Mouse (Mus musculus) right cerebral cortex, postnatal 36 days (tissue): ENCODE data around the gene Izumo4.
A peak's percentile ranks its signal among the peaks of the same experiment; 100 is the strongest.

Experiments
- DNase-seq, 2 experiments: peaks; one replicate each; pipeline ENCODE4 v3.0.0; 2022; ENCODE audit warnings: low spot score in 2 of 2, mixed read lengths in 1 of 2

Izumo4 gene

DNA sequence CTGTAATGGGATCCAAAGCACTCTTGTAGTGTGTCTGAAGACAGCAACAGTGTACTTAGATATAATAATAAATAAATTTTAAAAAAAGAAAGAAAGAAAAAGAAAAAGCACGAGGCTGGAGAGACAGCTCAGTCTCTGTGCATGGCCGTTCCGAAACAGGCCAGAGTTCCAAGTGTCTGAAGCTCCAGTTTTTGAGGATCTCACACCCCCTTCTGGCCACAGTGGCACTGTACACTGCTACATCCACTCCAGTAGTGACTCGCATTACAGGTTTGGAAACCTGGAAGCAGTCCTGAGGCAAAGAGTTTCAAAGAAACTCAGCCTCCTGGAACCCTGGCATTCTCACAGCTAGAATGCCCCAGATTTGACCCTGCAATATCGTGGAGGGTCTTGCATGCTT, 14.1 kb upstream of the Izumo4 start:
- DNase-seq: peak in 1 of 2 experiments; percentile 45

DNA sequence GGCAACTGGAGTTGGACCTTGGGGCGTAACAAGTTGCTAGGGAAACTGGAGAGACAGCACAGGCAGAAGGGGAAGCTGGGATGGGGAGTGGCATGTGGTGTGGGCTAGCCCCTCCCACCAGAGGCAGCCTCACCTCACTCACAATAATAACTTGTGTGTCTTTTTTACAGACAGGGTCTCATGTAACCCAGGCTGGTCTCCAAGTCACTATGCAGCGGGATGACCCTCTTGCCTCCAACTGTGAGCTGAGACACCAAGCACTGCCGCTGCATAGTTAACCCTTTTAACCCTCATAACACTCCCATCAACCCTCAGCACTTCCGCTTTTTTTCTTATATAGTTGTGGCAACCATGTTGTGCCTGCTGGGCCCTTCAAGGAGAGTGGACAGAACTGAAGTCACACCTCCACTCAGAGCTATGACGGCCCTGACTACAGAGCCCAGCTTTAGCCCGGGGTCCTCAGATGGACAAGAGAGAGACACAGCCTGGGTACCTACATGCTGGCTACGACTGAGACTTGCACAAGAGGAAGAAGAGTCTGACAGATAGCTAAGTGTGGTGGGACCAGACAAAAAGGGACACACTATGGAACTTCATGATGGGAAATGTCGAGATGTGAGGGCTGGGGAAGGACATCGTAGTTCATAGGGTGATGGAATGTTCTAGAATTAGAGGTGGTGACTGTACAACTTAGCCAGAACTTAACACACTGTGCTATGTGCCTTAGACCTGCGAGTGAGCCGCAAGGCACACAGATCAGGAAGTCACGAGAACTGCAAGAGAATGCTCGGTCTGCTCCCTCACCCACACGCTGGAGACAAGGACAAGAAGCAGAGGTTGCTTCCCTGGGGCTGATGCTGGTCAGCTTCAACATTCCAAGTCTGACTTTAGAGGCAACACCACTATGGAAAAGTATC, 9.5 kb upstream of the Izumo4 start:
- no peak for DNase-seq

DNA sequence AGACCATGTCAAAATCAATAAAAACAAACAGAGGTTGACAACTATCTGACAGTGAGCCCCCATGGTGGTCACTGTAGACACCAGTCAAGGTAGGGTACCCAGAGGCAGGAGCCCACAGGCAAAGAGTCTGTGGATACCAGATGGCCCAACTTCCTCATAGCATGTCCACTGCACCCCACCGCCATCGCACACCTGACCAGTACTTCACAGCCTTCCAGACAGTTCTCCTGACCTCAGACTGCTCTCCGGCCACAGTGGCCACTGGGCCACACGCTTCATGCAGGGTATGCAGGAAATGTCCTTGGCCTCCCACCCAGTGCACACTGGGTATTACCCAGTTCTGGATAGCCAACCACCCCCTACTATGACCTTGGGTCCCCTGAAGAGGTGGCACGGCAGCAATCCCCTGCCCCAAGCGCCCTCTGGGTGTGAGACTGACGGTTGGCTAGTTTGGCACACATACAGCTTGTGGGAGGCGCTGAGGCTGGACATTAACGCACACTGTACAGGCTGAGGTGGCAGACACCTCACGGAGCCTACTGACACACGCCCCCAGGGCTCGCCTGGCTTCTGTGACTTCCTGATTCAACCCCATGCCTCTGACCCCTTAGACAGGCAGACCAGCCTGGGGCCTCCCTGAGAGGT, 8.5 kb upstream of the Izumo4 start:
- DNase-seq: no peak

DNA sequence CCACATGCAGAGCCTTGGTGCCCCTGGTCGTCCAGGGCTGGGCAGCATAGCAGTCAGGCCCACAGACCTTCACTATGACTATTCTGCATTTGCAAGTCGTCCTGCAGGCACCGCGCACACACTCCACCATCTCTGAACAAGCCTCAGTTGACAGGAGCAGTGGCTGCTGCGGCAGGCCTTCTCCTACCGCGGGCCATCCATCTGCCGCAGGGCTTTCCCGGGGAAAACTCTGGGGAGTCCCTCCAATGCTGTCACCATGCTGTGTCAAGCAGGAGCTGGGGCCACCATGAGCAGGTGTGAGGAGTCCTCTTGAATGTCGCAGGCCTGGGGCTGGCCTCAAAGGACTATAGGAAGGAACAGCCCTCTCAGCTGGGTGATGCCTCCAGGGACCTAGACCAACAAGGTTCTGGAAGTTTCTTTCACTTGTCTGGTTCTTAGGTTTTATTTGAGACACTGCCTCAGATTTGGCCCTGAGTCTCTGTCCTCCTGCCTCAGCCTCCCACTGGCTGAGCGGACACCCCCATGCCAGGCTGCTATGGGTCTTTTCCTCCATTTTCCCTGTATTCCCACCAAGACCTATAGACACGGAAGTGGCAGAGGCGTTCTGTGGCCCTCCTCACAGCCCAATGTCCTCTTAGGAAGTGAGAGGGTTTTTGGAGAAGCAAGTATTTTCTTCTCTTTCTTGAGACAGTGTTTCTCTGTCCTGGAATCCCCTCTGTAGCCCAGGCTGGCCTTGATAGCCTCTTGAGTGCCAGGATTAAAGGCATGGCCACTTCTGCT, 7.6 kb upstream of the Izumo4 start:
- DNase-seq: no peak

DNA sequence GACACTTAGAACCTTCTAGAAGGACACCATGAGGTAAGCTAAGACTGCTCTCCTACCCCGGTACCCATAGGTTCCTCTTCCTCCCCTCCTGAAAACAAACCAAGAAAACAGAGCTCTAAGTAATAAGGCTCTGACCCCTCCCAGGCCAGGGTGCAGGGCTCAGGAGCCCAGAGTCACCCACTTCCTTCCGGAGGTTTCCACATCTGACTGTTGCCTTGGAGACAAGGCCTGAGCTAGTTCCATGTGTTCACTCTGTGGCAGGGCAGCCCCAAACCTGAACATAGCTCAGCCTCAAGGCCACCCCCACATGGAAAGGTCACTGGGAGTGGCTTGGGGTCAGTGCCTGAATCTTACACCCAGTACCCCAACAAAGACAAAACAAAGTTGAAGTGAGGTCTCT, 6.8 kb upstream of the Izumo4 start:
- DNase-seq: no peak

DNA sequence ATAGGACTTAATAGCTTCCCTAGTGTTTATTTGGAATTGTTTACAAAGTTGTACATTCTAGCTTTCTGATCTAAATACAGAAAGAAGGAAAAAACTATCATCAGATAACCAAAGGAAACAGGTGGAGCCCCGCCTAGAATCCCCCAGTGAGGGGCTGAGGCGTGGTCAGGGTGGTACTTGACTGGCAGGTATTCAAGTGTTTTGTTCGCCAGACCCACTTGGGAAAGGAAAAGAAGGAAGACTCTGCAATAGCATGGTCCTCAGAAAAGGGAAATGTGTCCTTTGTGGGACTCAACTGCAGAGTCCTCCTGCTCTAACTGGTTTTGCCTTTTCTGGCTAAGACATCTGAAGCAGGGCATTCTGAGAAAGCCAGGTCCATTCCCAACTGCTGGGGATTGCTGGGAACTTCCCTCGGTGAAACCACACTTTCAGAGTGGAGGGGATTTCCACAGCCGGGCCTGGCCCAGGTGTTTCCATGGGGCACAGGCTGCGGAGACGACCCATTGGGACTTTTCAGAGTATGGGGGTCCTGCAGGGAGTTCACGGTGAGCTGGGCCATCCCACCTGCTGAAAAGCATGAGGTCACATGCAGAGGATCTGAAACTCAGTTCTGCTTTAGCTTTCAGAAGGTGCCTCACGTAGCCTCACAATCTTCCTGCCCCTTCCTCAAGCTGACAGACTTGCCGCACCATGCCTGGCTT, 6.0 kb upstream of the Izumo4 start:
- no peak for DNase-seq

DNA sequence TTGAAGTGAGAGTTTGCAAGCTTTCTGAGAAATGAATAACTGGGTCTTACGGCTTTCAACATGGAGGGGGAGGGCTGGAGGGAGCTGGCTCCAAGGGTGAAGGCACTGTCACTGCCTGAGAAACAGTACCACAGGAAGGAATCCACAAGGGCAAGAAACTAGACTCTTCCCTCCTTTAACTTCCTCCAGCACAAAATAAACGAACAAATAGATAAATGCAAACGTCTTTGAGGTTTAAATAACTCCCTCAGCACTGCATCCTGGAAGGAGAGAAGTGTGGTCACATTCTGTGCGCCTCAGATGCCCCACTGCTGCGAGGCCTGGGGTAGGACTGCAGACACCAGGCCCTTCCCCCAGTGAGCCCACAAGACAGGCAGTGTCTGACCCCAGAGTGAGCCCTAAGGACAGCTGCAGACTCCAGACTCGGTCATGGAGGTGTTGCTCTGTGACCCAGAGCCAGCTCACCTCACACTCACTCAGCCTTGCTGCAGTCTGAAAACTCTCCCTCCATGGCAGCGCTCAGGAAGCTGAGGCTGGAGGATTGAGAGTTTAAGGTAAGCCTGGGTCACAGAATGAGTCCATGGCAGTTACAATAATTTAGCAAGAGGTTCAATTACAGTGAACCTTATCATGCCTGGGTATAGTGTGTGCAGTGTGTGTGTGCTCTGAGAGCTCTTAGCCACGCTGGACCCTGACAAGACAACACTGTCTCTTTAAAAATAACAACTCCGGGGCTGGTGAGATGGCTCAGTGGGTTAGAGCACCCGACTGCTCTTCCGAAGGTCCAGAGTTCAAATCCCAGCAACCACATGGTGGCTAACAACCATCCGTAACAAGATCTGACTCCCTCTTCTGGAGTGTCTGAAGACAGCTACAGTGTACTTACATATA, 5.2 kb upstream of the Izumo4 start:
- no peak for DNase-seq

DNA sequence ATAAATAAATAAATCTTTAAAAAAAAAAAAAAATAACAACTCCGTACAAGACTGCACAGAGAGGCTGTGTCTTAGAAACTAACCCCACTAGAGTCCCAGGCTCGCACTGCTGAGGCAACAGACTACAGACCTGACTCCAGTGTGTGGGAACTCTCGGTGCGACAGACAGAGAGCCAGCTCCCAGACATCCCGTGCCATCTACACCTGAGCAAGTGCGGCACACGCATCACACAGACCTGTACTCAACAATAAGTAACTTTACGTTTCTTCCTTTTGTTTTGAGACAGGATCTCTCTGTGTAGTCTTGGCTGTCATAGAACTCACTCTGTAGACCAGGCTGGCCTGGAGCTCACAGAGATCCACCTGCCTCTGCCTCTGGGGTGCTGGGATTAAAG, 4.6 kb upstream of the Izumo4 start:
- no peak for DNase-seq

DNA sequence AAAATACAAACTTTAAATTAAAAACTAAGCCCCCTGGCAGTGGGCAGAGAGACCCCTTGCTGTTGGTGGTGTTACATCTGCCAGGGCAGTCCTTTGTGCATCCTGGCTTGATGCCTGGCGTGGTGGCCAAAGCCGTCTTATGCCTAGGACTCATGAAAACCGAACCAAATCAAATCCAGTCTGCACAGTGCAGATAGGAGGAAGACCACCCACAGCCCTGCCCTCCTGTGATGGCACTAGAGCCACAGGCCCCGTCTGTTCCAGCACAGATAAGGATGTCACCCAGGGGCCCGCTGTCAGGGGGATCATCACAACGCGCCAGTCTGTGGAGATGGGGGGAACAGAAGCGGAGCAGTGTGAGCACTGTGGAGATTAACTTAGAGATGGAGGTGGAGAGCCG, 4.2 kb upstream of the Izumo4 start:
- DNase-seq: no peak

DNA sequence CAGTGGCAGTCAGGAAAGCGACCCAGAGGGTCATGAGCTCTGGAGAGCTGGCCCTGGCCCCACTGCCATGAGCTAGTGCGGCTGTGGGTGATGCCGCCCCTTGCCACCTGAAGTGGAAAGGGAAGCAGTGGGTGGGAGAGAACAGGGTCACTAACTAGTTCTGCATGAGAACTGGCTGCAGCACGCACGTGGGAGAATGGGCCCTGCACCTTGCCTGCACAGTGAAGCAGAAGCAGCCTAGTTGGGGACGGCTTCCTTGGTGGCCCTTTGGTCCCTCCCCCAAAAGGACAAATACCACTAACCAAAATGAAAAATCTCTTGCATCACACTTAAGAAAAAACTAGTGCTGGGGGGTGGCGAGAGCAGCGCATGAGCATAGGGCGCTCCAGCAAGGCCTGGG, 3.4 kb upstream of the Izumo4 start:
- DNase-seq: no peak

DNA sequence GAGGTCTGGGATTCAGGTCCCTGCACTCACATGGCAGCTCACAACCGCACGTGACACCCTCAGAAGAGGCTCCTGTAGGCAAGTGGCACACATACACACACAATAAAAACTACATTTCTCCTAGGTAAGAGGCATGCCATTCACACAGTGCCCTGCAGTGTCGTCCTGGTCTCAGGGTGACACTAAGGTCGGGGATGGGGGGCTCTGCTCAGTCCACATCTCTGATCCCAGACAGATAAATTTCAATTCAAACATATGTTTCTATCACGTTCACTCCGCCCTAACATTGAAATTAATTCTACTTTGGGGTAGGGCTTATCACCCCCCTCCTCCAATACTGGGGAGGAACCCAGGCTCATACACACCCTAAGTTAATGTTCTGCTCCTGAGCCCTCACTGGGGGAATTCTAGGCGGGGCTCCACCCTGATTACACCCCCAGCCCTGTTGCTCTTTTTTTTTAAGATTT, 1.9 kb upstream of the Izumo4 start:
- DNase-seq: no peak

DNA sequence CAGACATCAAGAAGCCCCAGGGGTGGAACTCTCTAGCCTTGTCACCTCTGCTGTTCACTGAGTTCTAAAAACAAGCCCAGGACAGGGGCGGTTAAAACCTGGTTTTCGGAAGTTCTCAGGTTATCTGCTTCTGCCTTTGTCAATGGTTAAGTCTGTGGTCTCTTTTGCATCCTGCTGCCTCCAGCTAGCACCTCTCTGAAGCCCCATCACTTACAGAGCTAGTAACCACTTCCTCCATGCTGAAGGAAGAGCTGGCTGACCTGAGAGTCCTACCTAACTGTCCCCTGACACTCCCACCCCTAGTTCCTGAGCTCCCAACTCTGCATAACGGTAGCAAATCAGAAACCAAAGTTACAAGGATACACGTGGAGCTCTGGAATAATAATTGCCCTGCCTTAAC, 1.3 kb upstream of the Izumo4 start:
- no peak for DNase-seq

DNA sequence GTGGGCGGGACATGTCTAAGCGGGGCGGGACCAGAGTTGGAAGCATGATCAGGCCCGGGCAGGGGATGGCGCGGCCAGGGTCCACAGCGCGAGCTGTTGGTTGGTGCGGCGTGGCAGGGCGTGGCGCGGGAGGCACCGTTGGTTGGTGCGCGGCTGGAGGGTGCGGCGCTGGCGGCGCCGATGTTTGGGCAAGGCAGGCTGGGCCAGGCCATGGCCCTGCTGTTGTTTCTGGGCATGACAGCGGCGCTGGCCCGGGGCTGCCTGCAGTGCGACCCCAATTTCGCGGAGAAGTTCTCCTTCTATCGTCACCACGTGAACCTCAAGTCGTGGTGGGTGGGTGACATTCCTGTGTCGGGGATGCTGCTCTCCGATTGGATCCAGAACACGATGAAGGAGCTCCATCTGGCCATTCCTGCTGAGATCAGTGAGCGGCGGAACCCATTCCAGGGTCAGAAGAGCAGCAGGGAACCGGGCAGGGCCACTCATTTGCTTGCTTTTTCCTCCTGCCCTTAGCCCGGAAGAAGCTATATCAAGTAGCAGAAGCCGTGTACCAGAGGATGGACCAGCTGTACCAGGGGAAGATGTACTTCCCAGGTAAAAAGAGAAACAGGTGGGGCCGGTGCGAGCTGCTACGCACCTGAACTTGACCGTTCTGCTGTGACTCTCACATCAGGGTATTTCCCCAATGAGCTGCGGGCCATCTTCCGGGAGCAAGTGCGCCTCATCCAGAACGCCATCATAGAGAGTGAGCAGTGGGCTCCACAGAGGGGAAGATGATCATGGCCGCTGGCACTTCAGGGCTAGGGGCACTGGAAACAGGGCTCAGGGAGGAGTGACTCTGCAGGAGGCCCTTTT, 779 bp downstream of the Izumo4 start:
- DNase-seq: peak; percentile 94 to 96

DNA sequence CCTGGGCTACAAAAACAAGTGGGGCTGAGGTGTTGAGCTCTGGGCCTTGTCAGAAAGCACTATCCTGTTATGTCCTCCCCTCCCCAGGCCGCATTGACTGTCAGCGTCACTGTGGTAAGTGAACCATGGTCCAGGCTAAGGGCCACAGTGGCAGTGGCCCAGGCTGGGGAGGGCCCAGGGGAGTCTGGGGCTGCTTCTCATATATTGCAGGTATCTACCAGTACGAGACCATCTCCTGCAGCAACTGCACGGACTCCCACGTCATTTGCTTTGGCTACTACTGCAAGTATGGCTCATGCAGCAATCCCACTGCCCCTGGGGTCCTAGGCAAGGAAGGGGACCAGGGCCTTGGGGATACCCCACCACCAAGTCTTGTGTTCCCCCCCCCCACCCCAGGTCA, 1.7 kb downstream of the Izumo4 start:
- DNase-seq: no peak

DNA sequence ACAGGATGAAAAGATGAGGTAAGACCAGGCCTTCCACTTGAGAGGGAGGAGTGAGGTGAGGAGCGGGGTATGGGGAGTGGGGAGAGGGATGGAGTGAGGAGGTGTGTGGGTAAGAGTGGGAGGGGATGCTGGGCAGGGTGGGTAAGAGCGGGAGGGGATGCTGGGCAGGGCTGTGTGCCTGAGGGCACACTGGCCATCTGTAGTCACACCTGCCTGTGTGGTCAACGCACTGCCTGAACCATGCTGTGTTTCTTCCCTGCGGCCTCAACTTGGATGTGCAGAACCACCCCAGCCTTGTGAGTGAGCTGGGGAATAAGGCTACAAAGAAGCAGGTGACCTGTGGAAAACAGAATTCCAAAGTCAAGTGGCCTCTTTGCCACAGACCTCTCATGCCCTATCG, 2.4 kb downstream of the Izumo4 start:
- DNase-seq: no peak

DNA sequence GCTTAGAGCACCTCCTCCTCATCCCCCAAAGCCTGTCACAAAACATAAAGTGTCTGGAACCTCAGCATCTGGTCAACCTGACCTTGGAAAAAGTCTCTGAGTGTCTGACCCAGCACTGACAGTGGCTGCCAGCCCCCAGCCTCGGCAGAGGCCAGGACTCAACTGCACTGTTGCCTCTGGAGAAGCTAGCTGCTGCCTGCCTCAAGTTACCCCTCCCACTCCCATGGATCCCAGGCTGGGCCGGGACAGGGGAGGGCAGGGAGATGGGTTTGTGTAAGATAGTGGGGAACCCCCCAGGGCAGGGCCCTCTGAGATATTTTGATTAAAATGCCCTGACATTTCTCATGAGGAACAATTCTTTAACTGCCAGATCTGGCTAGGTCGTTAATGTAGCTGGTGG, 3.0 kb downstream of the Izumo4 start:
- no peak for DNase-seq

DNA sequence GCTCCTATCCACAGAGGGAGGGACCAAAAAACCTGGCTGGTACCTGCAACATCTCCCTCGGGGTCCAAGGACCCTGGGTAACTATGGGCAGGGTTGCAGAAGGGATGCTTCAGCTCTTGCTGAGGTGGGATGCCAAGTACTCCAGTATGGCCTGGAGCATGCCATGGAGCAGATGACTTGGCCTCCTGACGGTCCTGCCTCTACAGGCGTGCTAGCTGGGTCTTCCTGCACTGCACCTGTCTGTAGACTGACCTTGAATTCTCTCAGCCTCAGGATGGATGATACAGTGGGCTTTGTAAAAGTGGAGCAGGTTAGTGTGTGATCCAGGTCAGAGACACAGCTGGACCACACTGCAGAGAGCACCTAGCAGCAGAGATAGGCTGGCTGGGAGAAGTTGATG, 3.5 kb downstream of the Izumo4 start:
- no peak for DNase-seq

DNA sequence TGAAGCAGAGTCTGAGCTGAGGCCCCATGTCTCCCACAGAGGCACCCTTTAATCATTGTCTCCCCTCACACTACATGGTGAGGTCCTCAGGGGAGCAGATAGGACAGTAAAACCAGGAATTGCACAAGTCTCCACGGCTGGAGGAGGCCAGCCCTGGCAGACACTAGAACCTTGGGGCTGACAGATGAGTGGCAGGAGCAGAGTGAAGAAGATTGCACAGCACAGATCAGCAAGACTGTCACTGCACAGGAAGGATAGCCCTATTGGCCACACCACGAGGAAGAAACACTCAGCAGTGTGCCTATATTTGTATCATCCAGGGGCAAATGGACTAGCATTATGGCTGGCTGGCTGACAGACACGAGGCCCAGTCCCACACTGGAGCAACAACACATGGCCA, 8.8 kb downstream of the Izumo4 start:
- DNase-seq: no peak

DNA sequence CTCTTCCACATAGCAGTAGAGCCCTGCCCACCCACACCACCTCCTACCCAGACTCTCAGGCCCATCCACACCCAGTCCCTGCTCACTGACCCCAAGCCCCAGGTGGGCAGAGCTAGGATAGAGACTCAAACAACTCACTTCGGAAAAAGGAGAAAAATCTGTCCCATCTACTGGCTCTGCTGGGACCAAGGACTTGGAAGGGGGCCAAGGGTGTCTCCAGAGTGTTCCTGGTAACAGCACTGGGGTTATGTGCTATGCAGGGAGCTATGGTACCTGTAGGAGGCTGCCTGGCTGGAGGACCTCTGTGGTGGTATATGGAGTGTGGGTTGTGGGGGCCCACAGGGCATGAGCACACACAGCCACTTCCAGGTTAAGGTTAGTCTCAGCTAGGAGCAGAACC, 15.3 kb downstream of the Izumo4 start:
- DNase-seq: no peak
